Mouse (Mus musculus): ENCODE measurements around the gene Ift122. TPM values are rescaled to one million over a fixed set of nuclear protein-coding genes. Genes with fewer than 3 reads are reported as not detected.
"Not testable (repeated sequence)": the region's sequence is repeated elsewhere in the genome, so short reads cannot be mapped to it uniquely, and the experiment has no call there.

Ift122 gene
- 3.7 and 3.9 TPM in 2 replicates for polyA plus RNA-seq (2012; rRNA removed)

- DNase-seq (ENCODE audit: low read depth, low spot score), result peak; percentile 99
- WGBS, result under 1% methylated on average over 51 of the region's 51 CpGs
Measured at GRCm38 (mm10) chr6:115853091-115853813, at the start of gene Ift122, which contains the start of gene Mbd4. Gene Ift122, plus strand, starts transcription at chr6:115853470. Gene Mbd4, minus strand, starts transcription at chr6:115853371.

GRCm38 (mm10) chr6:115803541-115804382 lies 49.5 kb upstream of the Ift122 start:
- 36% methylated on average over 16 of the region's 16 CpGs for whole genome bisulfite sequencing
- DNase-seq (ENCODE audit: low read depth, low spot score), result no peak

- WGBS, result 68% methylated on average over 10 of the region's 10 CpGs
- DNase-seq (ENCODE audit: low read depth, low spot score), result no peak
Measured at GRCm38 (mm10) chr6:115804432-115805192, 48.7 kb upstream of the Ift122 start.

GRCm38 (mm10) chr6:115807464-115808195 lies 45.6 kb upstream of the Ift122 start:
- 1% methylated on average over 15 of the region's 15 CpGs for WGBS
- DNase-seq (ENCODE audit: low read depth, low spot score), result no peak

- no peak for DNase-seq (ENCODE audit: low read depth, low spot score)
- under 1% methylated on average over 22 of the region's 22 CpGs for WGBS
Measured at GRCm38 (mm10) chr6:115808196-115808487, 45.1 kb upstream of the Ift122 start.

- WGBS, result under 1% methylated on average over 47 of the region's 47 CpGs
- peak; percentile 76 for DNase-seq (ENCODE audit: low read depth, low spot score)
Measured at GRCm38 (mm10) chr6:115808488-115809231, 44.6 kb upstream of the Ift122 start, which contains the start of gene Rpl32. Gene Rpl32, minus strand, starts transcription at chr6:115808747.

GRCm38 (mm10) chr6:115811606-115812005 lies 41.7 kb upstream of the Ift122 start:
- WGBS, result 73% methylated on average over 8 of the region's 8 CpGs
- DNase-seq (ENCODE audit: low read depth, low spot score), result no peak

GRCm38 (mm10) chr6:115814104-115814503 lies 39.2 kb upstream of the Ift122 start:
- DNase-seq (ENCODE audit: low read depth, low spot score), result no peak
- 41% methylated on average over 4 of the region's 4 CpGs for WGBS

GRCm38 (mm10) chr6:115815041-115815440 lies 38.2 kb upstream of the Ift122 start:
- WGBS, result 80% methylated on average over 4 of the region's 4 CpGs
- no peak for DNase-seq (ENCODE audit: low read depth, low spot score)

- 82% methylated on average over 2 of the region's 2 CpGs for WGBS
- no peak for DNase-seq (ENCODE audit: low read depth, low spot score)
Measured at GRCm38 (mm10) chr6:115818129-115818528, 35.1 kb upstream of the Ift122 start.

- no peak for DNase-seq (ENCODE audit: low read depth, low spot score)
- 82% methylated on average over 8 of the region's 8 CpGs for WGBS
Measured at GRCm38 (mm10) chr6:115821216-115821993, 31.9 kb upstream of the Ift122 start.

- 5% methylated on average over 5 of the region's 11 CpGs for WGBS
- not testable (repeated sequence) for DNase-seq (ENCODE audit: low read depth, low spot score)
Measured at GRCm38 (mm10) chr6:115823850-115824464, 29.3 kb upstream of the Ift122 start.

- DNase-seq (ENCODE audit: low read depth, low spot score), result no peak
- WGBS, result 80% methylated on average over 6 of the region's 6 CpGs
Measured at GRCm38 (mm10) chr6:115830779-115831601, 22.3 kb upstream of the Ift122 start.

- no peak for DNase-seq (ENCODE audit: low read depth, low spot score)
- WGBS, result 80% methylated on average over 2 of the region's 2 CpGs
Measured at GRCm38 (mm10) chr6:115832152-115832850, 21.0 kb upstream of the Ift122 start.

GRCm38 (mm10) chr6:115833861-115834260 lies 19.4 kb upstream of the Ift122 start:
- no peak for DNase-seq (ENCODE audit: low read depth, low spot score)

- DNase-seq (ENCODE audit: low read depth, low spot score), result peak; percentile 81
- WGBS, result 3% methylated on average over 19 of the region's 19 CpGs
Measured at GRCm38 (mm10) chr6:115838161-115838597, 15.1 kb upstream of the Ift122 start, which contains the start of gene Efcab12. Gene Efcab12, minus strand, starts transcription at chr6:115838412.
